In the genomic region with DNA sequence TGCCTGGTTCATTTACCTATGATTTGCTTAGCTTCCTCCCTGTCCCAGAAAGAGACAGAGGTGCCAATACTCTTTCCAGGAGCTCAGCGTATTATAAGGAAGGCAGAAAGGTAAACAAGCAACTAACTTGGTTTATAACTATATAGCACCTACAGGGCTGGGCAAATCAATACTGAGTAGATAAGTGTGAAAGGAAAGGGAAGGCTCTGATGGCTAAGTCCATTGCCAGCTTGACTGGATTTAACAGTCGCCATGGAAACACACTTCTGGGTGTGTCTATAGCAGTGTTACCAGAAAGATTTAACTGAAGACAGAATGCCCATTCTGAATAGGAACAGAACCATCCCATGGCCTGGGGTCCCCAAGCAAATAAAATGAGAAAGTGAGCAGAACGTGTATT, we compare ENCODE assay signal across 18 mouse cellular contexts.
"Had no signal": no experiment of that assay in that cellular context is flagged by ENCODE, and none has a peak within 500 bp of the region (broad histone marks: within the 10 kb centered on the region; RNA-seq: fewer than 3 reads in every experiment).

No protein-coding gene starts in this region.

- H3K4me1 ChIP-seq: liver, embryonic 12.5 days; megakaryocyte, embryonic 14.5 days; midbrain, embryonic 13.5 days; neural tube, embryonic 12.5 days had no signal

- H3K36me3 ChIP-seq: liver, embryonic 12.5 days; midbrain, embryonic 13.5 days; neural tube, embryonic 12.5 days had no signal

- H3K4me3 ChIP-seq: liver, embryonic 12.5 days; megakaryocyte, embryonic 14.5 days; midbrain, embryonic 13.5 days; neural tube, embryonic 12.5 days had no signal

- H3K27me3 ChIP-seq: liver, embryonic 12.5 days; megakaryocyte, embryonic 14.5 days; midbrain, embryonic 13.5 days; neural tube, embryonic 12.5 days had no signal

- H3K4me2 ChIP-seq: liver, embryonic 12.5 days; lung, embryonic 14.5 days; midbrain, embryonic 11.5 days; midbrain, embryonic 13.5 days; neural tube, embryonic 12.5 days had no signal

- H3K9me3 ChIP-seq: liver, embryonic 12.5 days; megakaryocyte, embryonic 14.5 days; midbrain, embryonic 13.5 days; neural tube, embryonic 12.5 days had no signal

- H3K9ac ChIP-seq: liver, embryonic 12.5 days; liver, embryonic 14.5 days; lung, embryonic 14.5 days; midbrain, embryonic 13.5 days; neural tube, embryonic 12.5 days had no signal

- H3K27ac ChIP-seq: liver, embryonic 12.5 days; liver, embryonic 14.5 days; midbrain, embryonic 13.5 days; neural tube, embryonic 12.5 days had no signal

- ATAC-seq: liver, embryonic 12.5 days; midbrain, embryonic 13.5 days had no signal

- DNase-seq: lung, adult 18-20 months; lung, embryonic 14.5 days; lung, postnatal 10 days; lung, postnatal 4 days; retina, postnatal 1 day; right cerebral cortex, adult 18-20 months; right cerebral cortex, postnatal 25 days; right cerebral cortex, postnatal 4 days; spleen, adult 18-20 months; thymus, adult 18-20 months; thymus, postnatal 14 days; thymus, postnatal 36 days had no signal
